Mouse (Mus musculus): Measurements from ENCODE around the gene Igfbp6. TPM values are rescaled to one million over a fixed set of nuclear protein-coding genes. Genes with fewer than 3 reads are reported as not detected.

Gene Igfbp6
- polyA plus RNA-seq, 1 experiment: 34.3 TPM

DNA sequence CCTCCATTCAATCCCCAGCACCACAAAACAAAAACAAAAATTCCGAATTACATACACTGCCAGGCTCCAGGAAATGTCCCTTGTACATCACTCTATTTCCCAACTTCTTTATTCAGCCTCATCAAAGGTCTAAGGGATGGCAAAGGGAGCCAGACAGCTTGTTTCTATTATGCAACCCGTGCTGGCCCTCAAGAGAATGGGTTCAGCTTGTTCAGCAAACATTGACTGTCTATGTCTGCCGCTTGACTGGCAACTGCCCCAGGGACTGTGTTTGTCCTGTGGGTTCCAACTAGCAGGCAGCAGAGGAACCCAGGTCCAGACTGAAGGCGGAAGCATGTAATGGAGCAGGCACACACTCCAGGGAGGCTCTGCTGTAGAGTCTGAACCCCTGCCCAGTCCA is 54.7 kb downstream of the Igfbp6 start:
- no peak for DNase-seq (ENCODE audit: low read depth, low spot score)
- WGBS: 68% methylated on average over 4 of the region's 4 CpGs

Other genes starting within 250 kb of the Igfbp6 start
- gene Krt4, start 219.6 kb upstream of the Igfbp6 start, polyA plus RNA-seq (2012; rRNA removed): 0.11 and 0.21 TPM in 2 replicates
- 0.21 and 0.43 TPM in 2 replicates for gene Krt79, start 204.0 kb upstream of the Igfbp6 start, polyA plus RNA-seq (2012; rRNA removed)
- gene Krt78, start 190.1 kb upstream of the Igfbp6 start, polyA plus RNA-seq (2012; rRNA removed): 0.16 and 0.19 TPM in 2 replicates
- gene Krt8, start 139.9 kb upstream of the Igfbp6 start, polyA plus RNA-seq (2012; rRNA removed): 2,897 and 3,506 TPM in 2 replicates
- 214 and 251 TPM in 2 replicates for gene Krt18, start 116.2 kb upstream of the Igfbp6 start, polyA plus RNA-seq (2012; rRNA removed)
- gene Eif4b, start 70.6 kb upstream of the Igfbp6 start, polyA plus RNA-seq (2012; rRNA removed): 58.6 and 78.1 TPM in 2 replicates
- 37.0 and 45.5 TPM in 2 replicates for gene Tns2, start 43.9 kb upstream of the Igfbp6 start, polyA plus RNA-seq (2012; rRNA removed)
- gene Spryd3, start 8.1 kb upstream of the Igfbp6 start, polyA plus RNA-seq (2012; rRNA removed): 32.1 and 35.9 TPM in 2 replicates
- 96.3 and 315 TPM in 2 replicates for gene Soat2, start 6.2 kb downstream of the Igfbp6 start, polyA plus RNA-seq (2012; rRNA removed)
- gene Zfp740, start 58.9 kb downstream of the Igfbp6 start, polyA plus RNA-seq (2012; rRNA removed): 20.2 and 26.4 TPM in 2 replicates
- gene Csad, start 60.4 kb downstream of the Igfbp6 start, polyA plus RNA-seq (2012; rRNA removed): 18.9 and 23.9 TPM in 2 replicates
- gene Itgb7, start 87.6 kb downstream of the Igfbp6 start, polyA plus RNA-seq (2012; rRNA removed): 23.0 and 24.8 TPM in 2 replicates
- gene Rarg, start 113.2 kb downstream of the Igfbp6 start, polyA plus RNA-seq (2012; rRNA removed): 6.9 and 8.6 TPM in 2 replicates
- gene Gm9918, start 126.2 kb downstream of the Igfbp6 start, polyA plus RNA-seq (2012; rRNA removed): not detected in 2 replicates
- 52.4 and 57.1 TPM in 2 replicates for gene Mfsd5, start 135.1 kb downstream of the Igfbp6 start, polyA plus RNA-seq (2012; rRNA removed)
- gene Espl1, start 151.9 kb downstream of the Igfbp6 start, polyA plus RNA-seq (2012; rRNA removed): 14.8 and 16.1 TPM in 2 replicates
- 97.0 and 98.7 TPM in 2 replicates for gene Pfdn5, start 181.8 kb downstream of the Igfbp6 start, polyA plus RNA-seq (2012; rRNA removed)
- gene Myg1, start 187.3 kb downstream of the Igfbp6 start, polyA plus RNA-seq (2012; rRNA removed): 38.9 and 49.8 TPM in 2 replicates
- gene Aaas, start 206.4 kb downstream of the Igfbp6 start, polyA plus RNA-seq (2012; rRNA removed): 31.0 and 35.2 TPM in 2 replicates
- gene Sp7, start 222.8 kb downstream of the Igfbp6 start, polyA plus RNA-seq (2012; rRNA removed): not detected in 2 replicates